Mouse (Mus musculus): ENCODE measurements around the gene Gpr137.

DNA sequence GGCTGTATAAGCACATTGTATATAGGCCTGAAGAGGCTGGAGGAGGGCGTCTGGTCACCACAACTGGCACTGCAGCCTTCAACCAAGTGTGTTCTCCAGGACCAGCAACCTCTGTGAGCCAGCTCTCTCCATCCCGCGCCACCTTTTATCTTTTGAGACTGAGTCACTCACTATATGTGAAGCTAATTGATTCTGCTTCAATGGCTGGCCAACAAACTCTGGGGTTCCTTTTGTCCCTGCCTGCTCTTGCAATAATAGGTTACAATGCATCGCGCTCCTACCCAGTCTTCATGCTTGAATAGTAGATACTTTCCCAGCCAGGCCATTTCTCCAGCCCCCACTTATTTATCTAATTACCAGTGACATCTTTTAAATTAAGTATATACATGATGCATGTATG, 41.3 kb upstream of the Gpr137 start:
- no peak for TF ChIP-seq E2F4 (IDR thresholded peaks at IDR 0.05; ENCODE audit: insufficient read depth)
- no peak for TF ChIP-seq POLR2A (IDR thresholded peaks at IDR 0.05; ENCODE audit: insufficient read length, low read depth)

All from myocyte (in vitro differentiated cells).